Mouse (Mus musculus) embryonic facial prominence, embryonic 10.5 days (tissue): Measurements from ENCODE around the gene Dapp1. TPM values are rescaled to one million over a fixed set of nuclear protein-coding genes. Genes with fewer than 3 reads are reported as not detected.
A peak's percentile ranks its signal among the peaks of the same experiment; 100 is the strongest.

Experiments
- DNase-seq: peaks from one replicate; pipeline ENCODE4 v3.0.0-alpha.2; 2017; ENCODE audit warnings: low spot score
- H3K27ac ChIP-seq: fragments of 300-500 bp; sonication (generic); replicated peaks from 2 replicates; pipeline ENCODE4 v1.5.1; 2016; ENCODE audit warnings: mild to moderate bottlenecking
- H3K27me3 ChIP-seq: fragments of 300-500 bp; sonication (generic); replicated peaks from 2 replicates; pipeline ENCODE4 v1.6.1; 2016; ENCODE audit warnings: low read depth, mild to moderate bottlenecking; ENCODE audit not compliant: poor library complexity, severe bottlenecking
- H3K36me3 ChIP-seq: fragments of 300-500 bp; sonication (generic); replicated peaks from 2 replicates; pipeline ENCODE4 v1.6.1; 2016; ENCODE audit warnings: mild to moderate bottlenecking, moderate library complexity
- H3K4me1 ChIP-seq: fragments of 300-500 bp; sonication (generic); 2 replicates; pipeline ENCODE4 v1.6.1; 2016
- H3K4me3 ChIP-seq: fragments of 300-500 bp; sonication (generic); 2 replicates; pipeline ENCODE4 v1.5.1; 2016; ENCODE audit warnings: mild to moderate bottlenecking, moderate library complexity
- H3K9me3 ChIP-seq: fragments of 300-500 bp; sonication (generic); 2 replicates; pipeline ENCODE4 v1.6.1; 2016; ENCODE audit warnings: mild to moderate bottlenecking
- WGBS: fragments of 180-500 bp; shearing (Covaris S2); methylation state at CpG from one replicate; pipeline ENCODE4 v1.1.7; 2016; 5-methylcytosine and 5-hydroxymethylcytosine counted together
- polyA plus RNA-seq: library from polyadenylated mRNA; unstranded; fragments of >200 nt; fragmentation: Nextera tagmentation; extraction: Ambion mirVana; gene quantifications from 2 replicates; pipeline ENCODE4 v1.2.1, GENCODE M21; 2016

The Dapp1 gene
- polyA plus RNA-seq: 2.1 and 2.3 TPM in 2 replicates

DNA sequence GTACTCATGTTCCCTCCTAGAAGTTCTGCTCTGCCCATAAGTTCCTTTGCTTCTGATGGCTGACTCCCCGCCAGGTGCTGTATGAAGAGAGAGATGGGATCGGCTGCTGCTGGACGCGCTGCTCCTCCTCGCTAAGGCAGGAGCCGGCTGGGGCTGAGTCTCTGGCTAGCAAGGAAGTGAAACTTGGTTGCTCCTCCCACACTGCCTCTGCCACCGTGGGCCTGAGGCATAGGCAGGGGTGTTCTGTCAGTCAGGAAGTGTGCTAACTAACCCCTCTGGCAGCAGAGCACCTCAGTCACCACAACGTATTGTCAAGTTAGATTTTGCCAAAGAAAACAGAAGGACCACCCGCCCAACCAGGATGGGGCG, at the start of gene Dapp1:
Dapp1 (minus strand) TSS at position 164 of the 369 bp plus-strand sequence.
- H3K4me3 ChIP-seq: peak within 1 kb of the TSS; percentile 54
- DNase-seq: peak; percentile 68
- WGBS: 10% methylated on average over 10 of the region's 10 CpGs
- peak within 1 kb of the TSS; percentile 66 for H3K27ac ChIP-seq
- H3K27me3 ChIP-seq: no peaks in the 10 kb centered on the region; the same call in 1 of the 2 replicates
- no peaks in the 10 kb centered on the region for H3K9me3 ChIP-seq
- no peaks in the 10 kb centered on the region for H3K36me3 ChIP-seq
- peaks cover 27% of the 10 kb centered on the region for H3K4me1 ChIP-seq

DNA sequence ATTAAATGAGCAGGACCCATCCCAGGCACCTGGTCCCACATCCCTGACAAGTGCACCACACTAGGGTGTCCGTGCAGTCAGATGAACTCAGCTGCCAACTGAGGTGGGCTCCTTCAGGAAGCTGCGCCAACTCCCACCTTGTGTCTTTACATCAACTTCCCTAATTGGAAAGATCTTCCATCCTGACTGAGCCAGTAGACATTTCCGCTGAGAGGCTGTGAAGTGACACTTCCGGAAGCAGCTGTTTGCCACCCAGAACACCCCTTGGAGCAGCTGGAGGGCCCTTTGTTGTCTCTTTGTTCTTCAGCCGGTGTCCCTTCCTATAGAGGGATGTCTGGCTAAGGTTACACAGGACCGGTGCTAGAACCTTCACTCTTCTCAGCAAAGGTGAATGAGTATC, 49.2 kb upstream of the Dapp1 start:
- 88% methylated on average over 6 of the region's 6 CpGs for WGBS
- DNase-seq: no peak
- Histone ChIP-seq H3K27ac (no peak overlapping the region), H3K36me3 (no peaks in the 10 kb centered on the region), H3K4me1 (0 out of 2 replicates have a peak, but pooled peaks cover 5% of the 10 kb centered on the region), H3K4me3 (no peak overlapping the region), H3K27me3 (no peaks in the 10 kb centered on the region), H3K9me3 (no peaks in the 10 kb centered on the region)

GRCm38 (mm10) chr3:138029351-138029750, 48.0 kb upstream of the Dapp1 start:
- Histone ChIP-seq H3K4me3 (no peak overlapping the region), H3K27me3 (no peaks in the 10 kb centered on the region), H3K9me3 (no peaks in the 10 kb centered on the region), H3K36me3 (no peaks in the 10 kb centered on the region), H3K4me1 (0 out of 2 replicates have a peak, but pooled peaks cover 5% of the 10 kb centered on the region), H3K27ac (no peak overlapping the region)
- WGBS: 91% methylated on average over 5 of the region's 5 CpGs
- DNase-seq: no peak

GRCm38 (mm10) chr3:138027575-138028362, 46.4 kb upstream of the Dapp1 start:
- Histone ChIP-seq H3K4me1 (0 out of 2 replicates have a peak, but pooled peaks cover 5% of the 10 kb centered on the region), H3K27ac (no peak overlapping the region), H3K4me3 (no peak overlapping the region), H3K36me3 (no peaks in the 10 kb centered on the region), H3K27me3 (no peaks in the 10 kb centered on the region), H3K9me3 (no peaks in the 10 kb centered on the region)
- WGBS: 82% methylated on average over 5 of the region's 5 CpGs
- no peak for DNase-seq

- Histone ChIP-seq H3K36me3 (no peaks in the 10 kb centered on the region), H3K9me3 (no peaks in the 10 kb centered on the region), H3K4me1 (0 out of 2 replicates have a peak, but pooled peaks cover 5% of the 10 kb centered on the region), H3K27ac (no peak overlapping the region), H3K27me3 (no peaks in the 10 kb centered on the region), H3K4me3 (no peak overlapping the region)
- no peak for DNase-seq
- WGBS: 81% methylated on average over 10 of the region's 10 CpGs
These were observed 44.9 kb upstream of the Dapp1 start for GRCm38 (mm10) chr3:138026286-138026685.

GRCm38 (mm10) chr3:138022651-138023050, 41.3 kb upstream of the Dapp1 start:
- no peak overlapping the region for H3K4me3 ChIP-seq
- H3K4me1 ChIP-seq: 0 out of 2 replicates have a peak, but pooled peaks cover under 1% of the 10 kb centered on the region
- no peak for DNase-seq
- no peaks in the 10 kb centered on the region for H3K27me3 ChIP-seq
- peaks cover 5% of the 10 kb centered on the region; the same call in 1 of the 2 replicates for H3K9me3 ChIP-seq
- 84% methylated on average over 4 of the region's 4 CpGs for WGBS
- no peaks in the 10 kb centered on the region for H3K36me3 ChIP-seq
- H3K27ac ChIP-seq: no peak overlapping the region

- H3K9me3 ChIP-seq: peaks cover 5% of the 10 kb centered on the region; the same call in 1 of the 2 replicates
- no peak overlapping the region for H3K27ac ChIP-seq
- no peak overlapping the region for H3K4me3 ChIP-seq
- DNase-seq: no peak
- H3K27me3 ChIP-seq: no peaks in the 10 kb centered on the region
- no peaks in the 10 kb centered on the region for H3K4me1 ChIP-seq
- WGBS: 90% methylated on average over 4 of the region's 4 CpGs
- H3K36me3 ChIP-seq: no peaks in the 10 kb centered on the region
These were observed 40.7 kb upstream of the Dapp1 start for GRCm38 (mm10) chr3:138022003-138022402.

- no peak overlapping the region for H3K27ac ChIP-seq
- no peak for DNase-seq
- H3K4me3 ChIP-seq: no peak overlapping the region
- H3K9me3 ChIP-seq: peaks cover 5% of the 10 kb centered on the region; the same call in 1 of the 2 replicates
- H3K36me3 ChIP-seq: no peaks in the 10 kb centered on the region
- 86% methylated on average over 12 of the region's 12 CpGs for WGBS
- no peaks in the 10 kb centered on the region for H3K27me3 ChIP-seq
- H3K4me1 ChIP-seq: peaks cover under 1% of the 10 kb centered on the region; the same call in 1 of the 2 replicates
These were observed 35.5 kb upstream of the Dapp1 start for GRCm38 (mm10) chr3:138016810-138017209.

- Histone ChIP-seq H3K27me3 (no peaks in the 10 kb centered on the region), H3K4me3 (no peak overlapping the region), H3K9me3 (peaks cover 5% of the 10 kb centered on the region; the same call in 1 of the 2 replicates), H3K36me3 (no peaks in the 10 kb centered on the region), H3K4me1 (peaks cover 4% of the 10 kb centered on the region; the same call in 1 of the 2 replicates), H3K27ac (no peak overlapping the region)
- no peak for DNase-seq
- 87% methylated on average over 2 of the region's 2 CpGs for WGBS
These were observed 33.4 kb upstream of the Dapp1 start for GRCm38 (mm10) chr3:138014725-138015124.

DNA sequence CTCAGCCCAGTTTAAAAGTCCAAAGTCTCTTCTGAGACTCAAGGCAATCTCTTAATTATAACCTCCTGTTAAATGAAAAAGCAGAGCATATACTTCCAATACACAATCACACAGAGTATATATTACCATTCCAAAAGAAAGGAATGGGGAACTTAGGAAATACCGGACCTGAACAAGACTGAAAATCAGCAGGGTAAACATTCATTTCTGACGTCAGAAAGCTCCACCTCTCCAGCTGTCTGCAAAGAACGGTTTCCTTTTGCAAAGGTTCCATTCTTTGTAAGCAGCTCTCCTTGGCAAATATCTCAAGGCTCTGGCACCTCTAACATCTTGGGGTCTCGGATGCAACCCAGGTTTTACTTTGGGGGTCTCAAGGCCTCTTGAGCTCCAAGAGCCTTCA, 31.0 kb upstream of the Dapp1 start:
- DNase-seq: no peak
- 61% methylated on average over 4 of the region's 4 CpGs for WGBS
- H3K27me3 ChIP-seq: no peaks in the 10 kb centered on the region
- H3K4me3 ChIP-seq: no peak overlapping the region
- H3K4me1 ChIP-seq: peaks cover 4% of the 10 kb centered on the region; the same call in 1 of the 2 replicates
- no peaks in the 10 kb centered on the region for H3K36me3 ChIP-seq
- no peak overlapping the region for H3K27ac ChIP-seq
- H3K9me3 ChIP-seq: no peaks in the 10 kb centered on the region

GRCm38 (mm10) chr3:138008152-138008551, 26.8 kb upstream of the Dapp1 start:
- H3K4me1 ChIP-seq: peaks cover 4% of the 10 kb centered on the region; the same call in 1 of the 2 replicates
- no peak overlapping the region for H3K27ac ChIP-seq
- H3K27me3 ChIP-seq: no peaks in the 10 kb centered on the region
- WGBS: 87% methylated on average over 6 of the region's 6 CpGs
- no peak for DNase-seq
- H3K36me3 ChIP-seq: no peaks in the 10 kb centered on the region
- no peak overlapping the region for H3K4me3 ChIP-seq
- peaks cover 7% of the 10 kb centered on the region; the same call in 1 of the 2 replicates for H3K9me3 ChIP-seq

DNA sequence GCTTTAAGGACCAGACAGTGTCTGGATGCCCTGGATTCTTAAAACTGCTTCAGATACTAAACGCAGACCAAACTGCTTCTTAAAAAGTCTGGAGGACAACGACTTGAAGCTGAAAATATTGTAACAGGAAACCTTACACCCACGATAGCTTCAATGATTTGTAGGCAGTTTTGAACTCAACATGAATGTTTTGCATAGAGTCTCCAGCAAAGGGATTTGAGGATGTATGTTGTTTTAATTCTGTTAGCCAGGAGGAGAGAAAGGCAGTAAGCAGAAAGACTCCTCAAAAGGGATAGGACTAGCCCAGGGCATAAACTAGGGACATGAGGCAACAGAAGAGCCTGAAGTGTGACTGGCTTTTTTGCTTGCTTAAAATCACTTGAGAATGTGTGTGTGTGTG, 25.6 kb upstream of the Dapp1 start:
- Histone ChIP-seq H3K4me3 (no peak overlapping the region), H3K9me3 (peaks cover 7% of the 10 kb centered on the region; the same call in 1 of the 2 replicates), H3K27ac (no peak overlapping the region), H3K4me1 (peaks cover 4% of the 10 kb centered on the region; the same call in 1 of the 2 replicates), H3K36me3 (no peaks in the 10 kb centered on the region), H3K27me3 (no peaks in the 10 kb centered on the region)
- 78% methylated on average over 3 of the region's 3 CpGs for WGBS
- DNase-seq: no peak

DNA sequence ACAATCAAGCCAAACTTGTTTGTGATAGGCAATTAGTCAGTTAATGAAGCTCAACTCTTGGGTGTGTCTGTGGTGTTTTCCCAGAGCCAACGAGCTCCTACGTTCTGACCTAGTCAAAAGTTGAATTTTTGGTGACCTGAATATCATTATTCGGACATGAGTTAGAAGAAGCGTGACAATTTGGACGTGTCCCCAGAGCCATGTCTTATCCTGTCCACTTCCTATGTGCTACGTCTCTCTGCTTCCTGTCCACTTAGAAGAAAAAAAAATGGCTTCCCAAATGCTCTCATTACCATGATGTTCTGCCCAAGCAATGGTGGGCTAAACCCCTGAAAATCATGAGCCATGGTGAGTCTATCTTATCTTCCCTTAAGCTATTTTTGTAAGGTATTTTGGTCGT, 21.9 kb upstream of the Dapp1 start:
- no peaks in the 10 kb centered on the region for H3K27me3 ChIP-seq
- peaks cover 7% of the 10 kb centered on the region; the same call in 1 of the 2 replicates for H3K9me3 ChIP-seq
- H3K4me3 ChIP-seq: no peak overlapping the region
- DNase-seq: no peak
- H3K4me1 ChIP-seq: peaks cover 14% of the 10 kb centered on the region
- 87% methylated on average over 7 of the region's 7 CpGs for WGBS
- no peaks in the 10 kb centered on the region for H3K36me3 ChIP-seq
- no peak overlapping the region for H3K27ac ChIP-seq
